Mouse (Mus musculus): Measurements from ENCODE around the gene Ppm1l. TPM values are rescaled to one million over a fixed set of nuclear protein-coding genes. Genes with fewer than 3 reads are reported as not detected.

Gene Ppm1l
- polyA plus RNA-seq, 1 experiment from 2014 or later: 9.6 TPM

DNA sequence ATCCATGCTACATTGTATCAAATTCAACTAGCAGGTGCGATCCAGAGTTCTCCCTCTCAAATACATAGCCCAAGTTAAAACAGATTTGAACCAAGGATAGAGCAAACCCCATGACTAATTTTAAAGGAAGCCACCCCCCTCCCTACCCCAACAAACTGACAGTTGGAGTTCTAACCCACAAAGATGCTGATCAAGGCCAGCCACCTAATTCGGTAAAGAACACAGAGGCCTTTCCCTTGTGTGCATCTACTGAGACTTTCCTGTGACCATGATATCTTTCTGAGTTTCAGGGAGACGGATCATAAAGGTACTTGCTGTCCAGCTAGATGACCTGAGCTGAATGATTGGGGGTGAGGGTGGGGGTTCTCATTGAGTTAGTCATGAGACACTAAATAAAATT, 168.7 kb downstream of the Ppm1l start:
- H3K9ac ChIP-seq: no peak overlapping the region
- no peaks in the 10 kb centered on the region for H3K27me3 ChIP-seq
- no peak overlapping the region for H3K4me3 ChIP-seq
- H3K4me1 ChIP-seq: peaks cover 19% of the 10 kb centered on the region
- no peak overlapping the region for H3K27ac ChIP-seq
- H3K9me3 ChIP-seq: no peaks in the 10 kb centered on the region
- no peak overlapping the region for H3K4me2 ChIP-seq
- WGBS: 82% methylated on average over 3 of the region's 3 CpGs
- ATAC-seq (ENCODE audit: insufficient number of reproducible peaks, low FRiP score, low TSS enrichment, low read depth): no peak
- H3K36me3 ChIP-seq: no peaks in the 10 kb centered on the region

DNA sequence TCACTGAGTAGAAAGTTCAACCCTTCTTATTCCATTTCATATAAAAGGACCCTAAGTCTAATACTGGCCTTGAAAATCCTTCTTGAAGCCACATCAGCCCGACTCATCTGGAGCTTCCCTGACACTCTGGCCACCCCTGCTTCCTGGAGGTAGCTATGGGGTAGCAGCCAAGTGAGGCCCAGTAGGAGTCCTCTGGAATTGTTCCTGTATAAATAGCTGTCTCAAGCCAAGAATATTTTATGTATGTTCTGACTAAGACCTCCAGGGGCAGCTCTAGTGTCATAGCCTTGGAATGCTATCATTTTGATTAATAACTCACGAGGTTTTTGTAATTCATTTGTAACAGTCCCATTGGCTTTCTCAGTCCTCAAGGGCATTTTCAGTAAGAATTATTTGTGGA, 169.1 kb downstream of the Ppm1l start:
- Histone ChIP-seq H3K4me2 (no peak overlapping the region), H3K36me3 (no peaks in the 10 kb centered on the region)
- WGBS: 25% methylated on average over 2 of the region's 2 CpGs

DNA sequence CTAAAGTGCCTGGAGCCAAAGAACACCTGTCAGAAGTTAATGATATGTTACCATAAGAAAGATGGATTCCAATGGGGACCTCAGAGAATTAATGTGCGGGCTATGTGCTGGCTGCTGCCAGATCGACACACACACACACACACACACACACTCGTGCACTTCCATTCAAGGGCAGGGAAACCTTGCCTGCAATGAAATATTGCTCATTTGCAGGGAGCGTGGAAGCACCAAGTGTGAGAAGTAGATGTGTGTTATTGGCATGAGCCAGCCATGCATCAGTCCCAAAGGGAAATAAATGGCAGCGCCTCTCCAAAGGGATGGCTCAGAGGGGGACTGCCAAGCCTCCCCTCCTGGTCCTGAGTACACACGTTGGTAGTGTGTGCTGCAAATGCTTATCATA, 170.8 kb downstream of the Ppm1l start:
- Histone ChIP-seq H3K9me3 (no peaks in the 10 kb centered on the region), H3K9ac (no peak overlapping the region), H3K36me3 (no peaks in the 10 kb centered on the region), H3K27me3 (no peaks in the 10 kb centered on the region), H3K4me3 (no peak overlapping the region), H3K4me2 (no peak overlapping the region), H3K4me1 (peaks cover 16% of the 10 kb centered on the region), H3K27ac (no peak overlapping the region)
- ATAC-seq (ENCODE audit: insufficient number of reproducible peaks, low FRiP score, low TSS enrichment, low read depth): no peak
- 66% methylated on average over 6 of the region's 6 CpGs for WGBS

More for the DNA sequence above, 169.1 kb downstream of the Ppm1l start:
- Histone ChIP-seq H3K4me1 (peaks cover 19% of the 10 kb centered on the region), H3K4me3 (no peak overlapping the region), H3K27me3 (no peaks in the 10 kb centered on the region), H3K9ac (no peak overlapping the region), H3K9me3 (no peaks in the 10 kb centered on the region), H3K27ac (no peak overlapping the region)
- ATAC-seq (ENCODE audit: insufficient number of reproducible peaks, low FRiP score, low TSS enrichment, low read depth): no peak

DNA sequence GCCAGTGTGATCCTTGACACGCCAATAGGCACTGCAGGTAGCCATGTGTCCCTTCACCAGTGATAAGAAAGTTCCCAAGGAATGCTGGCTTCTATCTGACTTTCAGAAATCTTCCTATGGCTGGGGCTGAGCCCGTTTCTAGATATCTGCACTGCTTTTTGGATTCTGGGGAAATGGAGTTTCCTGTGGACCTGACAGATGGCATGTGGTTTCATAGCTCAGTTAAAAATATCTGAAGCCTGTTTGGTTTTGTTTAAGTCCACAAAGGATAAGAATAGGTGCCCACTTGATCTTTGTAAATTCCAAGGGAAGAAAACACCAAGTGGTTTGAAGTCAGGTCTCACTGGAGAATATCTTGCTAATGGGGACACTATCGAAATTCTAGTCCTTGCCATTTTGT, 173.0 kb downstream of the Ppm1l start:
- Histone ChIP-seq H3K4me3 (no peak overlapping the region), H3K27ac (no peak overlapping the region), H3K36me3 (no peaks in the 10 kb centered on the region), H3K9me3 (no peaks in the 10 kb centered on the region), H3K9ac (no peak overlapping the region), H3K27me3 (no peaks in the 10 kb centered on the region), H3K4me1 (peaks cover 14% of the 10 kb centered on the region), H3K4me2 (no peak overlapping the region)
- no peak for ATAC-seq (ENCODE audit: insufficient number of reproducible peaks, low FRiP score, low TSS enrichment, low read depth)
- 85% methylated on average over 3 of the region's 3 CpGs for WGBS

DNA sequence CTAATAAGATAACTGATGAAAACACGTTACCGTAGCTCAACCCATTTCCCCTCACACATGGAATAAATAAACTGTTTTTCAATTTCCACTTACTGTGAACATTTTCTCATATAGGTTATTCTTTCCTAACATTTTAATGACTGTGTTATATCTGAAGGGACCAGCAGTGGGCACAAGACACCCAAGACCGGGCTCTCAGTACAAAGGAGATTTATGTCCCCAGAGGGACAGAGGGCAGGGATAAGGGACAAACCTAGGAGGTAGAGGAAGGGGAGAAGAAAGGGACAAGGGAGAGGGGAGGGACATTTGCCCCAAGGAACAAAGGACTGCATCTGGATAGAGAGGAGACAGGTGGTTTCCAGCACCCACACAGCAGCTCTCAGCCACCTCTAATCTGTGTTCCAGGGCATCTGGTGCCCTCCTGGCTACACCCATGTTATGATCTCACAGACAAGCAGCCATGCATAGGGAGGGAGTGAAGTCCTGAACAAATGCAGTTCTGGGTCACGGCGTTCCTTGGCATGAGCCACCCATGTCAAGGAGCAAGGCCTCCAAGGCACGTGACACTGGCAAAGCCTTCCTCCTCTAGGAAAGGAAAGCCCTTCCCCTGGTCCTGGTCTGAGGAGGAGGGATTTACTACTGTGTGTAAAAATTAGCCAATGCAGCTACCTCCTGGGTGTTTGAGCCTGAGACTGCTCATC, 174.5 kb downstream of the Ppm1l start:
- no peak overlapping the region for H3K4me3 ChIP-seq
- no peak for ATAC-seq (ENCODE audit: insufficient number of reproducible peaks, low FRiP score, low TSS enrichment, low read depth)
- WGBS: 66% methylated on average over 6 of the region's 6 CpGs
- H3K4me1 ChIP-seq: peaks cover 13% of the 10 kb centered on the region; the same call in 1 of the 2 replicates
- no peak overlapping the region for H3K27ac ChIP-seq
- H3K9ac ChIP-seq: no peak overlapping the region
- H3K27me3 ChIP-seq: no peaks in the 10 kb centered on the region
- no peaks in the 10 kb centered on the region for H3K9me3 ChIP-seq
- H3K36me3 ChIP-seq: no peaks in the 10 kb centered on the region
- no peak overlapping the region for H3K4me2 ChIP-seq

DNA sequence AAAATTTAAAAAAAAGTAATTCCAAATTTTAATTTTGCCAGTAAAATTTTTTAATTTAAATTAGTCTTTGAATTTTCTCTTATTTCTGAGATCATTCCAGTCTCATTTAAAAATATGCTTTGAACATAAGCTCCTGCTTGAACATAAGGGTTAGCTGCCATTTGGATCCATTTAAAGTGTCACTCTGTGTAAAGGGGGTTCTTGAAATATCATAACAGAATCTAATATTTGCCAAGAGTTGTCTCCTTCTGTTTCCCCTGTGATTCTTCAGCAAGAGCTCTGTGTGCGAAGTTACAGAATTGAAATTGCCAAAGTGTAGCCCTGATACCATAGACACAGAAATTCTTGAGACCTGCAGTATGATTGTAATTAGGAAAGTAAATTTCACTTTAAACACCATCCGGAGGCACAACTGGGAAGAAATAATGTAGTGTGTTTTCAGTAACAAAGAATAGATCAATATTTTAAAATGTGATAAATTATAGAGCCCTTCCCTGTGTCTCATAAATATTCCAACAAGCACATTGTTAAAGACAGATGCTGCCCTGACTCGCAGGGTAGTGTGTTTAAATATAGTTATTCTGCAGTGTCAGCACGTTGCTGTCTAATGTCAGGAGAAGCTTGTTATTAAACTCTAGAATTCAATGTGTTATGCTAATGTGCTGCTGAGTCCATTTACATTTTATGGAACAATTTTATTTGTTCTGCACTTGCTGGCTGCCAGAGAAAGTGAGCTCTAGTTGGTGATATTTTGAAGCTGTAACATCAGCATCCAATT, 177.8 kb downstream of the Ppm1l start:
- no peak overlapping the region for H3K9ac ChIP-seq
- H3K4me3 ChIP-seq: no peak overlapping the region
- peaks cover 3% of the 10 kb centered on the region; the same call in 1 of the 2 replicates for H3K4me1 ChIP-seq
- H3K27me3 ChIP-seq: no peaks in the 10 kb centered on the region
- no peak for ATAC-seq (ENCODE audit: insufficient number of reproducible peaks, low FRiP score, low TSS enrichment, low read depth)
- H3K9me3 ChIP-seq: no peaks in the 10 kb centered on the region
- H3K27ac ChIP-seq: no peak overlapping the region
- no peak overlapping the region for H3K4me2 ChIP-seq
- H3K36me3 ChIP-seq: no peaks in the 10 kb centered on the region
- WGBS: 42% methylated on average over 4 of the region's 4 CpGs

DNA sequence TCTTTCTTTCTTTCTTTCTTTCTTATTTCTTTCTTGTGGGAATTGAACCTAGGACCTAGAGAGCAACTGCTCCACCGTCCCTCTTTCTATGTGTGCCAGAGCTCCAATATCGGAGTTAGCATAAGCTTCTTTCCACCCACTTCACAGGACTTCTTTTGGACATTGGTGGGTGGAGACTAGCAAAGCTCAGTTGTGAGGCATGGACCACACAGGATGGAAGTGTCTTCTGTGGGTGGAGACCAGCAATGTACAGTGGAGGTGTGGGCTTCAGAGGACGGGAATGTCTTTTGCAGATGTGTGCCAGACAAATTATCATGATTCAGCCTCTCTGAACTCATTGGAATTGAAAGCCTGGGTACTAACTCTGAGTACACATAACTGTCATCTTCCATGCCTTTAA, 180.5 kb downstream of the Ppm1l start:
- WGBS: 83% methylated on average over 3 of the region's 3 CpGs
- ATAC-seq (ENCODE audit: insufficient number of reproducible peaks, low FRiP score, low TSS enrichment, low read depth): no peak
- no peaks in the 10 kb centered on the region for H3K9me3 ChIP-seq
- no peak overlapping the region for H3K4me3 ChIP-seq
- no peak overlapping the region for H3K4me2 ChIP-seq
- no peak overlapping the region for H3K9ac ChIP-seq
- no peaks in the 10 kb centered on the region for H3K36me3 ChIP-seq
- H3K27me3 ChIP-seq: no peaks in the 10 kb centered on the region
- no peak overlapping the region for H3K27ac ChIP-seq
- peaks cover 8% of the 10 kb centered on the region for H3K4me1 ChIP-seq

DNA sequence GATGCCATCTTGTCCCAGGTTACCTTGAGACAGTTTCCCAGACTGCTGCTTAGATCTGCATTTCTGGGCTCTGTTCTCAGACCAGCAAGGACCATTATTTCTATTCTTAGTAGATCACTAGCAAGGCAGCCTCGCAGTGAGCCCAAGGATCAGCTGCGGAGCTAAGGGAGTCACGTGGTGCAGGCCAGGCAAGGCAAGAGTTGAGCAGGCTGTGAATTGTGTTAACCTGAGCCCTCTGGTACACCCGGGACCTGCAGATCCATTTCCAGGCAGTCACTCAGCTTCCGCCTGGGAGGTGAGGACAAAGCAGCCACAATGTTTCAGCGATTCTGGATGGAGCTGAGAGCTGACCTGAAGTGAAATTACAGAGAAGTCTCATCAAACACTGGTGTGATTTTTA, 185.3 kb downstream of the Ppm1l start:
- no peak for ATAC-seq (ENCODE audit: insufficient number of reproducible peaks, low FRiP score, low TSS enrichment, low read depth)
- Histone ChIP-seq H3K36me3 (no peaks in the 10 kb centered on the region), H3K9ac (no peak overlapping the region), H3K27me3 (no peaks in the 10 kb centered on the region), H3K4me1 (peaks cover 7% of the 10 kb centered on the region), H3K27ac (no peak overlapping the region), H3K9me3 (no peaks in the 10 kb centered on the region), H3K4me2 (no peak overlapping the region), H3K4me3 (no peak overlapping the region)
- WGBS: 14% methylated on average over 6 of the region's 6 CpGs

DNA sequence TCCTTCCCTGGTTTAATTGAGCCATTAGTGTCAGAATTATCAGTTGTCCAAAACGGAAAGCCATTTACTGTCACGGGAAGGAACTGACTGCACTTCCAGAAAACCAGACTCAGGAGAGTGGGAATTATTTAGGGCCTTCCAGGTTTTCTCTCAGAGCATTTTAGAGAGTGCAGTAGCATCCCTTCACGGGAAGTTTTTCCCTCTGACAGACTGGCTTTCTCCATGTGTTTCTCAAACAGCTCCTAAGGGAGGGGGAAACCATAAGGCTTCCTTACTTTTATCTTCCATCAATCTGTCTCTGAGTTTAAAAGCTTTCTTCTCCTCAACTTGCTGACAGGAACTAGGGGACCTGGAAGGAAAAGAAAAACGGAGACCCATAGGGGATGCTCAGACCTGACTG, 185.9 kb downstream of the Ppm1l start:
- H3K4me3 ChIP-seq: no peak overlapping the region
- no peak overlapping the region for H3K27ac ChIP-seq
- no peak overlapping the region for H3K4me2 ChIP-seq
- H3K4me1 ChIP-seq: peaks cover 7% of the 10 kb centered on the region
- no peak overlapping the region for H3K9ac ChIP-seq
- H3K36me3 ChIP-seq: no peaks in the 10 kb centered on the region
- ATAC-seq (ENCODE audit: insufficient number of reproducible peaks, low FRiP score, low TSS enrichment, low read depth): no peak
- no peaks in the 10 kb centered on the region for H3K27me3 ChIP-seq
- no peaks in the 10 kb centered on the region for H3K9me3 ChIP-seq
- WGBS: 16% methylated on average over 4 of the region's 4 CpGs

DNA sequence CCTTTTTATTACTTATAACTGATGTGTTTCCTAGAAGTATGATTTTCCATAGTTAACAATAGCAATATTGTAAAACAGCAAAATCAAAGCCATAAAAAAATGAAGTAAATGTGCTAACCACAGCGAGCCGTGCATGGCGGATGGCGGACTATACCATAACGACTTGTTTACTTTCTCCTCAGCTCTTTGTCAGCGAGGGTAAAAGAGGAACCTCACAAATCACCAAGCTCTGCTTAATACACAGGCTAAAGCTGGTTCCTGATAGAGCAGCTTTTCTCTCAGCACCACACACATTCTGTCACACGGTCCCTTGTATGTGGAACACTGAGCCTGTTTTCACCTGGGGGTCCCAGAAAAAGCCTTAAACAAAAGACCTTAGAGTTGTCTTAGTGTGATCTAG, 188.4 kb downstream of the Ppm1l start:
- H3K36me3 ChIP-seq: no peaks in the 10 kb centered on the region
- no peak overlapping the region for H3K9ac ChIP-seq
- H3K27me3 ChIP-seq: no peaks in the 10 kb centered on the region
- H3K4me2 ChIP-seq: no peak overlapping the region
- H3K9me3 ChIP-seq: no peaks in the 10 kb centered on the region
- WGBS: 67% methylated on average over 7 of the region's 7 CpGs
- no peak overlapping the region for H3K4me3 ChIP-seq
- H3K27ac ChIP-seq: no peak overlapping the region
- ATAC-seq (ENCODE audit: insufficient number of reproducible peaks, low FRiP score, low TSS enrichment, low read depth): no peak
- peaks cover 7% of the 10 kb centered on the region for H3K4me1 ChIP-seq

DNA sequence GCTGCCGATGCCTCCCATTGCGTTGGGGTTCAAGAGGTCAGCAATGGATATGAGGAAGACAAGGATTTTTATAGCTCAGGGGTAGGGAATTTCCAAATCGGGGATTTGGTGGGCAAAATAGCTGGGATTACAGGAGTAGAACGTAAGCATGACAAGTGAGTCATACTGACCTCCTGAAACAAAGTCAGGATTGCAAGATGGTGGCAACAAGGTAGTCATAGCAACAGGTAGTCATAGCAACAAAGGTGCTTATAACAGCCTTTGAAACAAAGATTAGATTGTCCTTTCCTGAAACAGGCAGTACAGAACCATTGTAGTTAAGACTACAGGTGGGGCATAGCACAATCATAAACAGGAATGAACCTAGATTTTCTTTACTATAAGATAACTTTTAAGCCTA, 189.7 kb downstream of the Ppm1l start:
- Histone ChIP-seq H3K9ac (no peak overlapping the region), H3K4me2 (no peak overlapping the region), H3K27ac (no peak overlapping the region), H3K9me3 (no peaks in the 10 kb centered on the region), H3K36me3 (no peaks in the 10 kb centered on the region), H3K4me1 (peaks cover 7% of the 10 kb centered on the region), H3K27me3 (no peaks in the 10 kb centered on the region), H3K4me3 (no peak overlapping the region)
- ATAC-seq (ENCODE audit: insufficient number of reproducible peaks, low FRiP score, low TSS enrichment, low read depth): no peak
- 83% methylated on average over 4 of the region's 4 CpGs for WGBS

DNA sequence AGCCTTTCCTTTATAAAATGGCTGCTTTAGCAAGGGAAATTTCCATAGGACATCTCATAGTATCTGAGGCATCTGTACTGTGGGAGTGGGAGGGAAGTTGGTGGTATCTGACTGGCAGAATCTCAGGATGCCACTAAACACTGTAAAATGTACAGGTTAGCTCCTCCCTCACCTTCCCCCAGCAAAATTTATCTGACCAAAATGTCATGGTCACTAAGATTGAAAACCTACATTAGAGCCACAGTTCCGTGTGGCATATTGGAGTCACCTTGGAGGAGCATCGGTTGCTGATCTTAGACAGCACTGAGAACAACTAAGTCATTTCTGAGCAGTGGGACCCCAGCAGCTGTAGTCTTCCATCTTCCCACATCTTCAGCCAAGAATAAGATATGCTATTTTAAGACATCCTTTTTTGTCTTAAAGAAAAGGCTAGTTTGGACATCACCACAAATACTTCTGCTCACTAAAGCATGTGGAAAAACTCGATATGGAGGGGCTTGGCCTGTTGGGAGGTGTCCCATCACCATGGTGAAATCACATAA, 192.8 kb downstream of the Ppm1l start:
- Histone ChIP-seq H3K4me2 (no peak overlapping the region), H3K4me3 (no peak overlapping the region), H3K27me3 (no peaks in the 10 kb centered on the region), H3K4me1 (0 out of 2 replicates have a peak, but pooled peaks cover 4% of the 10 kb centered on the region), H3K27ac (no peak overlapping the region), H3K36me3 (no peaks in the 10 kb centered on the region), H3K9me3 (no peaks in the 10 kb centered on the region), H3K9ac (no peak overlapping the region)
- ATAC-seq (ENCODE audit: insufficient number of reproducible peaks, low FRiP score, low TSS enrichment, low read depth): no peak
- 72% methylated on average over 3 of the region's 3 CpGs for WGBS
